Mouse (Mus musculus) small intestine, adult 2 months (tissue): Measurements from ENCODE around the gene Fcgr2b.

Experiments used
- CTCF ChIP-seq: fragments of 200-500 bp; IDR thresholded peaks from 2 replicates; pipeline ENCODE4 v1.5.1; 2012; ENCODE audit warnings: low read depth, mild to moderate bottlenecking, control low read depth, inconsistent platforms, low read length, moderate library complexity, mixed read lengths; ENCODE audit not compliant: insufficient replicate concordance, insufficient read length; ENCODE audit errors: extremely low read depth
- POLR2A ChIP-seq: fragments of 200-500 bp; IDR thresholded peaks from 2 replicates; pipeline ENCODE4 v1.6.1; 2012; ENCODE audit warnings: low read depth, mild to moderate bottlenecking, control low read depth, inconsistent platforms, low read length, moderate library complexity

- no peak for TF ChIP-seq CTCF
- TF ChIP-seq POLR2A: no peak
These were observed 30.0 kb upstream of the Fcgr2b start for GRCm38 (mm10) chr1:171006335-171006734.
